Mouse (Mus musculus) heart, embryonic 11.5 days (tissue): Measurements from ENCODE around the gene Adssl1. TPM values are rescaled to one million over a fixed set of nuclear protein-coding genes. Genes with fewer than 3 reads are reported as not detected.

ENCODE experiments used
- ATAC-seq: fragments of 200-750 bp; cut with Nextera tagmentation; replicated peaks from 2 replicates; pipeline ENCODE4 v1.8.0; 2017; ENCODE audit warnings: moderate library complexity; ENCODE audit not compliant: insufficient number of reproducible peaks, low FRiP score, low TSS enrichment
- H3K27ac ChIP-seq: fragments of 300-500 bp; sonication (generic); 2 replicates; pipeline ENCODE4 v1.5.1; 2014; ENCODE audit warnings: mild to moderate bottlenecking, low read depth, low read length
- H3K27me3 ChIP-seq: fragments of 300-500 bp; sonication (generic); 2 replicates; pipeline ENCODE4 v1.6.1; 2014; ENCODE audit warnings: mild to moderate bottlenecking, low read length, mixed read lengths; ENCODE audit not compliant: control insufficient read depth, insufficient read depth
- H3K36me3 ChIP-seq: fragments of 300-500 bp; sonication (generic); 2 replicates; pipeline ENCODE4 v1.6.1; 2014; ENCODE audit warnings: mild to moderate bottlenecking, low read length, moderate library complexity, mixed read lengths; ENCODE audit not compliant: control insufficient read depth, insufficient read depth
- H3K4me1 ChIP-seq: fragments of 300-500 bp; sonication (generic); 2 replicates; pipeline ENCODE4 v1.6.1; 2014; ENCODE audit warnings: low read length; ENCODE audit not compliant: control insufficient read depth, insufficient read depth
- H3K4me2 ChIP-seq: fragments of 300-500 bp; sonication (generic); 2 replicates; pipeline ENCODE4 v1.6.1; 2014; ENCODE audit warnings: mild to moderate bottlenecking, moderate library complexity
- H3K4me3 ChIP-seq: fragments of 300-500 bp; sonication (generic); 2 replicates; pipeline ENCODE4 v1.5.1; 2014; ENCODE audit warnings: low read depth, low read length
- H3K9ac ChIP-seq: fragments of 300-500 bp; sonication (generic); 2 replicates; pipeline ENCODE4 v1.6.1; 2014; ENCODE audit warnings: mild to moderate bottlenecking, low read depth, low read length, moderate library complexity
- H3K9me3 ChIP-seq: fragments of 300-500 bp; sonication (generic); replicated peaks from 2 replicates; pipeline ENCODE4 v1.6.1; 2016; ENCODE audit warnings: low read length; ENCODE audit not compliant: control insufficient read depth
- whole genome bisulfite sequencing: fragments of 180-500 bp; shearing (Covaris S2); extraction: QIAGEN DNeasy Blood & Tissue Kit; methylation state at CpG from one replicate; pipeline ENCODE4 v1.1.7; 2014; ENCODE audit not compliant: insufficient replicate concordance; 5-methylcytosine and 5-hydroxymethylcytosine counted together
- polyA plus RNA-seq: library from polyadenylated mRNA; unstranded; fragments of >200 nt; fragmentation: Nextera tagmentation; extraction: Ambion mirVana; gene quantifications from 2 replicates; pipeline ENCODE4 v1.2.1, GENCODE M21; 2014

Gene Adssl1
- polyA plus RNA-seq, 1 experiment from 2014 or later: 73.3 TPM

- Histone ChIP-seq H3K4me1 (peaks cover 52% of the 10 kb centered on the region), H3K9me3 (no peaks in the 10 kb centered on the region), H3K9ac (no peak overlapping the region), H3K4me3 (no peak overlapping the region), H3K36me3 (no peaks in the 10 kb centered on the region), H3K27me3 (peaks cover 5% of the 10 kb centered on the region; the same call in 1 of the 2 replicates), H3K27ac (no peak overlapping the region), H3K4me2 (no peak overlapping the region)
- 62% methylated on average over 8 of the region's 8 CpGs for WGBS
- no peak for ATAC-seq
These were observed 29.1 kb upstream of the Adssl1 start for GRCm38 (mm10) chr12:112590566-112591239.

- H3K36me3 ChIP-seq: no peaks in the 10 kb centered on the region
- no peak overlapping the region for H3K27ac ChIP-seq
- no peak overlapping the region for H3K4me3 ChIP-seq
- H3K9me3 ChIP-seq: no peaks in the 10 kb centered on the region
- no peak overlapping the region for H3K4me2 ChIP-seq
- no peak for ATAC-seq
- H3K27me3 ChIP-seq: peaks cover 5% of the 10 kb centered on the region; the same call in 1 of the 2 replicates
- WGBS: 81% methylated on average over 5 of the region's 5 CpGs
- peaks cover 54% of the 10 kb centered on the region for H3K4me1 ChIP-seq
- no peak overlapping the region for H3K9ac ChIP-seq
These were observed 28.6 kb upstream of the Adssl1 start for GRCm38 (mm10) chr12:112591240-112591639.

- Histone ChIP-seq H3K27ac (no peak overlapping the region), H3K4me3 (no peak overlapping the region), H3K4me2 (no peak overlapping the region), H3K9ac (no peak overlapping the region), H3K36me3 (no peaks in the 10 kb centered on the region), H3K4me1 (peaks cover 57% of the 10 kb centered on the region), H3K27me3 (peaks cover 5% of the 10 kb centered on the region; the same call in 1 of the 2 replicates), H3K9me3 (no peaks in the 10 kb centered on the region)
- 77% methylated on average over 3 of the region's 3 CpGs for WGBS
- no peak for ATAC-seq
These were observed 28.1 kb upstream of the Adssl1 start for GRCm38 (mm10) chr12:112591730-112592129.

- peaks cover 3% of the 10 kb centered on the region; the same call in 1 of the 2 replicates for H3K27me3 ChIP-seq
- no peak overlapping the region for H3K4me2 ChIP-seq
- H3K9me3 ChIP-seq: no peaks in the 10 kb centered on the region
- WGBS: 77% methylated on average over 21 of the region's 21 CpGs
- no peak overlapping the region for H3K27ac ChIP-seq
- ATAC-seq: no peak
- H3K36me3 ChIP-seq: no peaks in the 10 kb centered on the region
- peaks cover 51% of the 10 kb centered on the region for H3K4me1 ChIP-seq
- no peak overlapping the region for H3K9ac ChIP-seq
- no peak overlapping the region for H3K4me3 ChIP-seq
These were observed 26.7 kb upstream of the Adssl1 start for GRCm38 (mm10) chr12:112592985-112593734.

- Histone ChIP-seq H3K4me1 (peaks cover 55% of the 10 kb centered on the region), H3K4me2 (0 out of 2 replicates have a peak overlapping the region, but pooled peaks have one; percentile 1), H3K27ac (peak overlapping the region; percentile 62; the same call in 1 of the 2 replicates), H3K36me3 (no peaks in the 10 kb centered on the region), H3K9me3 (no peaks in the 10 kb centered on the region), H3K27me3 (0 out of 2 replicates have a peak, but pooled peaks cover 3% of the 10 kb centered on the region), H3K9ac (no peak overlapping the region), H3K4me3 (no peak overlapping the region)
- no peak for ATAC-seq
- 53% methylated on average over 16 of the region's 16 CpGs for WGBS
These were observed 25.6 kb upstream of the Adssl1 start for GRCm38 (mm10) chr12:112593951-112594915.

GRCm38 (mm10) chr12:112594989-112595388 is 24.9 kb upstream of the Adssl1 start:
- H3K9me3 ChIP-seq: no peaks in the 10 kb centered on the region
- no peaks in the 10 kb centered on the region for H3K36me3 ChIP-seq
- H3K27me3 ChIP-seq: 0 out of 2 replicates have a peak, but pooled peaks cover 3% of the 10 kb centered on the region
- H3K4me2 ChIP-seq: 0 out of 2 replicates have a peak overlapping the region, but pooled peaks have one; percentile 23
- H3K27ac ChIP-seq: peak overlapping the region; percentile 62
- H3K4me1 ChIP-seq: peaks cover 55% of the 10 kb centered on the region
- no peak overlapping the region for H3K9ac ChIP-seq
- no peak overlapping the region for H3K4me3 ChIP-seq
- 18% methylated on average over 4 of the region's 4 CpGs for WGBS
- no peak for ATAC-seq

- Histone ChIP-seq H3K9me3 (no peaks in the 10 kb centered on the region), H3K36me3 (no peaks in the 10 kb centered on the region), H3K27ac (peak overlapping the region; percentile 62; the same call in 1 of the 2 replicates), H3K4me3 (no peak overlapping the region), H3K9ac (peak overlapping the region; percentile 24; the same call in 1 of the 2 replicates), H3K27me3 (no peaks in the 10 kb centered on the region), H3K4me1 (peaks cover 56% of the 10 kb centered on the region), H3K4me2 (peak overlapping the region; percentile 23; the same call in 1 of the 2 replicates)
- ATAC-seq: no peak
- WGBS: 61% methylated on average over 4 of the region's 4 CpGs
These were observed 24.2 kb upstream of the Adssl1 start for GRCm38 (mm10) chr12:112595626-112596025.

GRCm38 (mm10) chr12:112596454-112596853 is 23.4 kb upstream of the Adssl1 start:
- H3K4me2 ChIP-seq: no peak overlapping the region
- no peaks in the 10 kb centered on the region for H3K9me3 ChIP-seq
- no peak overlapping the region for H3K4me3 ChIP-seq
- H3K9ac ChIP-seq: no peak overlapping the region
- ATAC-seq: no peak
- no peaks in the 10 kb centered on the region for H3K27me3 ChIP-seq
- peaks cover 53% of the 10 kb centered on the region for H3K4me1 ChIP-seq
- H3K36me3 ChIP-seq: no peaks in the 10 kb centered on the region
- no peak overlapping the region for H3K27ac ChIP-seq
- WGBS: 71% methylated on average over 9 of the region's 9 CpGs
